Mouse (Mus musculus) inflammation-experienced regulatory T-cells (primary cell): ENCODE measurements around the gene Gm43518. TPM values are rescaled to one million over a fixed set of nuclear protein-coding genes. Genes with fewer than 3 reads are reported as not detected.

Experiments
- polyA plus RNA-seq, 2 experiments: library from polyadenylated mRNA; unstranded; fragments of 100-300 nt; shearing (Covaris generic); gene quantifications; one replicate each; pipeline ENCODE4 v1.2.1; 2017

Gene Gm43518
- polyA plus RNA-seq = 1 to 10 TPM; 2.7 to 4.1 TPM

DNA sequence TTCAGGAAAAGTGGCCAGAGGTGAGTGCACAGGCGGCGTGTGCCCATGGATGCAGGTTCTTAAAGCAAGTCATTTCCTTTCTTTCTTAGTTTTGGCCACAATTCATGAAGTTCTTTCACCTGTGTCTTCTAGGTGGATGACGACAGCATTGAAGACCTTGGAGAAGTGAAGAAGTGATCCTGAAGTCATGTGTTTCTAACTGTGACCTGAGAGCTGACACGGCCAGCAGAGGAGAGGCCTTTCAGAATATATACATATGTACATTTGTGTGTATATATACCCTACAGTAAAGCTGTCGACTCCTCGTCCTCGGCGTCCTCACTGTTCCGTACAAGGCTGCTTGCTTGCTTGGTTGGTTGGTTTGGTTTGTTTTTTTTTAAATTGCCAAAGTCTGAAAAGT, at the start of gene Gm43518:
Gene Gm43518, plus strand, starts transcription at position 301 of the 400 bp plus-strand sequence.

DNA sequence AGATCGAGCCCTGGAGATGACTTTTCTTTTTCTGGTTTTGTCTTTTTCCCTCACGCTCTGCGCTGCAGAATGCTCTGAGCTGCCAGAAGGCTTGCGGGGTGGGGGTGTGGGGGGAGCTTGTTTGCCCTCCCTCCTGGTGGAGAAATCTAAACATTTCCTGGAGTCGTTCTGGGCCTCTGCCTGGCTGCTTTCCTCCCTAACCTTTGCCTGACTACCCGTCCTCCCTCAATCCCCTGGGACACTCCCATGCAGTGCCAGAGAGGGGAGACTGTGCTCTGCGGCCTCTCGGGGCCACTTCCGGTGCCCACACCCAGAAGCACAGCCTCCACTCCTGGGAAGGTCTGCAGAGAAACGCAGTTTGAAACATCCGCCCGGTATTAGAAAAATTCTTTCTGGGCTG, 47.3 kb upstream of the Gm43518 start, which contains the start of gene Hcar1:
Gene Hcar1, minus strand, starts transcription at position 93 of the 400 bp plus-strand sequence.

DNA sequence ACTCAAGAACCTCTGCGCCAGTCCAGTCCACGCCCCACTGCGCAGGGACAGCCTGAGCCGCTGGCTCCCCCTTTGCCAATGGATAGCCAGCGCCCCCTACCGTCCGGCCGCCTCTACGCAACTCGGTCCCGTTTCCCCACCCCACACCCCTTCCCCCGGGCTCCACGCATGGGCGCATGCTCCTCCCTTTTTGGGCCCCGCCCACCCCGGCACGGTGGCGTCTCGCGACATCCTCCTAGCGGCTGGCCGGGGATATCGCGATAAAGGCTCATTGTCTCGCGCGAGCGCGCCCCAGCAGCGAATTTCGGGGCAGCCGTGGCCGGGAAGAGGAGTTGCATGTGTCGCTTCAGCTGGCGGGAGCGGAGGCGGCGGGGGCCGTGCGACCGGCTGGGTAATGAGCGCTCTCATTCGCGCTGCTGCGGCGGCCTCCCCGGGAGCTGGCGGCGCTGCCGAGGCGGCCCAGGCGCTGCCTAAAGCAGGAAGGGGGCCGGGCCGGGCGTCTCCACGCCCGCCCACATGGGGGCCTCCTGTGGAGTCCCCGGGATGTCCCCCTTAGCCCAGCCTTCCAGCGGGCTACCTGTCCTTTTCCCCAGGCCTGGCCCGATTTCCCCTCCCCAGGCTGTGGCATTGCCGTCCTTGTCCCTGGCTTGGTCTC, 20.1 kb upstream of the Gm43518 start, which contains the start of gene Denr:
Gene Denr, plus strand, starts transcription at position 200 of the 655 bp plus-strand sequence.

DNA sequence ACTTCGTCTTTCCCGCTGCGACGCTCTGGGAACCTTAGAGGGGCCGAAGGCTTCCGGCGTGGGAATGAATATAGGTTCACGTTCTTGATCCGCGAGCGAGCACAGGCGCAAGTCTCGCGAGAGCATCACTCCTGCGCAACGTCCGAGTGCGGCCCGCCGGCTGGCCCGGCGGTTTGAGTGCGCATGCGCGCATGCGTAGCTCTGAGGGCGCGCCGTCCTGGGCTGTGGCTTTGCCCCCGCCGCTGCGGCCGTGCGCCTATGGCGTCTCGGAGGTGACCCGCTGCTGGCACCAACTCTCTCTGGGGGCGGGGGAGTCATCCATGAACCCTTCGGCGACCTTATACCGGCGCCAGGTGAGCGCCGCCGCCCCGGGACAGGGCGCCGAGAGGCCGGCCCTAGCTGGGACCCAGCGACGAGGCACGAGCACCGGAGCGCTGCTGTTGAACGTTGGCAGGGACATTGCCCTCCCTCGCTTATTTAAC, 3.3 kb downstream of the Gm43518 start, which contains the start of gene Ccdc62:
Gene Ccdc62, plus strand, starts transcription at position 172 of the 482 bp plus-strand sequence.

DNA sequence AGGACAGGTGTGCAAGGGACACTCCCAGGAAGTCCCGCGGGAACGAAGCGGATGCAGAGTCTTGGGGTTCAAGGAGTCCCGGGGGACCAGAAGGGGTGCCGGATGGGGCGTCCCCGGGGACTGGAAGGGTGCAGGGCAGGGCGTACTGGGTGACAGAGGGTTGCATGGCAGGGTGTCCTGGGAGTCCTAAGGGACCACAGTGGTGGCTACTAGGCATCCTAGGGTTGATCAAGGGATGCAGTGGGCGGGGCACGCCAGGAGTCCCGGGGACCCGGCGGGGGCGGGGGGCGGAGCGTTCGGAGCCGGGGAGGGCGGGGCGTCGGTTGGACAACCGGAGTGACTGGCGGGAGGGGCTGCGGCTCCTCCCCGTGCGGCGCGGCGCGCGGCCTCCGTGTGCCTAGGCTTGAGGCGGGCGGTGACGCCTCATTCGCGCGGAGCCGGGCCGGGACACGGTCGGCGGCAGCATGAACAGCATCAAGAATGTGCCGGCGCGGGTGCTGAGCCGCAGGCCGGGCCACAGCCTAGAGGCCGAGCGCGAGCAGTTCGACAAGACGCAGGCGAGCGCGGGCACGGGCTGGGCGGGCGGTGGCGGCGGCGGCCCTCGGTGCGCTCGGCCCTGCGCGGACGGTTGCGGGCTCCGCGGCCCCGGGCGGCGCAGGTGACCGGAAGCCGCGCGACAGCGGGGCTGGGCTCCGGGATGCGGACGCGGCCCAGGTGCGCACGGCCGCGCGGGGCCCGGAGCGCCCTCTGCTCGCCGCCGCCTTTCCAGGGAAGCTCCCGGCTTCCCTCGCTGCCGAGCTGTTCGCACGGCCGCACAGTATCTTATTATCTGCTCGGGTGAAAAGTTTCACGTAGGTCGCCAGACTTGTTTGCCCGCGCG, 46.3 kb downstream of the Gm43518 start, which contains the start of gene Hip1r:
Gene Hip1r, plus strand, starts transcription at position 330 of the 880 bp plus-strand sequence.

Other genes starting within 250 kb of the Gm43518 start
- gene Clip1, start 242.8 kb upstream of the Gm43518 start, polyA plus RNA-seq = 100 to 1,000 TPM in 1 of 2 experiments, 10 to 100 TPM in 1; 88.3 to 119 TPM
- 100 to 1,000 TPM in 1 of 2 experiments, 10 to 100 TPM in 1; 92.3 to 117 TPM for gene Zcchc8, start 206.3 kb upstream of the Gm43518 start, polyA plus RNA-seq
- gene Rsrc2, start 178.0 kb upstream of the Gm43518 start, polyA plus RNA-seq = 100 to 1,000 TPM; 161 to 183 TPM
- 1 to 10 TPM in 1 of 2 experiments, under 1 TPM in 1; 0.77 to 5.2 TPM for gene Kntc1, start 177.7 kb upstream of the Gm43518 start, polyA plus RNA-seq
- 1 to 10 TPM in 1 of 2 experiments, not detected in 1; 2.4 TPM for gene Hcar2, start 61.9 kb upstream of the Gm43518 start, polyA plus RNA-seq
- gene Hcar1, start 47.4 kb upstream of the Gm43518 start, polyA plus RNA-seq = not detected
- 100 to 1,000 TPM in 1 of 2 experiments, 10 to 100 TPM in 1; 94.6 to 110 TPM for gene Denr, start 20.2 kb upstream of the Gm43518 start, polyA plus RNA-seq
- gene Ccdc62, start 3.3 kb downstream of the Gm43518 start, polyA plus RNA-seq = 1 to 10 TPM; 3.1 to 7.6 TPM
- gene Hip1r, start 46.2 kb downstream of the Gm43518 start, polyA plus RNA-seq = 10 to 100 TPM; 56.6 to 57.9 TPM
- gene Vps37b, start 104.9 kb downstream of the Gm43518 start, polyA plus RNA-seq = 100 to 1,000 TPM in 1 of 2 experiments, 10 to 100 TPM in 1; 76.6 to 149 TPM
- 10 to 100 TPM; 32.8 to 53.3 TPM for gene Abcb9, start 168.4 kb downstream of the Gm43518 start, polyA plus RNA-seq
- gene Ogfod2, start 184.9 kb downstream of the Gm43518 start, polyA plus RNA-seq = 10 to 100 TPM; 37.5 to 42.2 TPM
- 10 to 100 TPM; 78.8 to 83.3 TPM for gene Arl6ip4, start 188.7 kb downstream of the Gm43518 start, polyA plus RNA-seq